Mouse (Mus musculus): ENCODE data around the gene Rsph1. TPM values are rescaled to one million over a fixed set of nuclear protein-coding genes. Genes with fewer than 3 reads are reported as not detected.

Rsph1 gene
- polyA plus RNA-seq, 1 experiment from 2014 or later = 6.9 TPM

GRCm38 (mm10) chr17:31209376-31209930 is 67.7 kb downstream of the Rsph1 start:
- Histone ChIP-seq H3K27me3 (no peaks in the 10 kb centered on the region), H3K4me2 (replicated peaks) (no peak overlapping the region)
- 92% methylated on average over 11 of the region's 11 CpGs for WGBS

DNA sequence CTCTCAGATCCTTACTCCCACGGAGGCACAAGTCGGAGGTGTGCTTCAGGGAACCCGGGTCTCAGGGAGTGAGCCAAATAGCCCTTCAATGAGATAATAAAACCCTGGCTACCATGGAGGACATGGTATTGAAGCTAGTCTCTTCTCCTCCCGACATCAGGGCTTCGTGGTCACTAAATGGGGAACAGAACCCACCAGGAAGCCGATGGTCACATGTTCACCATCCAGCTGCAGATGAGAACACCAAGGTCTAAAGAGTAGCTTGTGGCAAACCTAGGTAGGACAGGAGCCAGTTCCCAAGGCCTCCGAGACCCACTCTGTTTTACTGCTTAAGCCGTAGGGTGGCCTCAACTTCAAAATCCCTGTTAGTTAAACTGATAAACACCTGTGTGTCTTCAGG is 68.5 kb downstream of the Rsph1 start:
- Histone ChIP-seq H3K9me3 (replicated peaks) (no peaks in the 10 kb centered on the region), H3K27me3 (no peaks in the 10 kb centered on the region), H3K4me3 (no peak overlapping the region), H3K36me3 (no peaks in the 10 kb centered on the region), H3K27ac (no peak overlapping the region), H3K4me1 (no peaks in the 10 kb centered on the region), H3K9ac (no peak overlapping the region), H3K4me2 (replicated peaks) (no peak overlapping the region)
- no peak for ATAC-seq (ENCODE audit: low FRiP score)
- 88% methylated on average over 8 of the region's 8 CpGs for WGBS

More at GRCm38 (mm10) chr17:31209376-31209930, 67.7 kb downstream of the Rsph1 start:
- no peak overlapping the region for H3K27ac ChIP-seq
- ATAC-seq (ENCODE audit: low FRiP score) = no peak
- no peaks in the 10 kb centered on the region for H3K36me3 ChIP-seq
- H3K4me1 ChIP-seq = no peaks in the 10 kb centered on the region
- no peaks in the 10 kb centered on the region for H3K9me3 ChIP-seq (replicated peaks)
- H3K9ac ChIP-seq = no peak overlapping the region
- no peak overlapping the region for H3K4me3 ChIP-seq

- Histone ChIP-seq H3K9ac (no peak within 1 kb of the TSS), H3K9me3 (replicated peaks) (no peaks in the 10 kb centered on the region), H3K27ac (no peak within 1 kb of the TSS), H3K27me3 (no peaks in the 10 kb centered on the region), H3K36me3 (no peaks in the 10 kb centered on the region), H3K4me2 (replicated peaks) (no peak within 1 kb of the TSS), H3K4me3 (no peak within 1 kb of the TSS), H3K4me1 (no peaks in the 10 kb centered on the region)
- WGBS = 77% methylated on average over 12 of the region's 12 CpGs
- no peak for ATAC-seq (ENCODE audit: low FRiP score)
These were observed 69.3 kb downstream of the Rsph1 start, which contains the start of gene Ubash3a for GRCm38 (mm10) chr17:31207771-31208334. Gene Ubash3a, plus strand, starts transcription at chr17:31207873.

Other genes starting within 250 kb of the Rsph1 start
- gene Abcg1, start 219.7 kb downstream of the Rsph1 start, polyA plus RNA-seq (2016; fragmentation: Nextera tagmentation; extraction: Ambion mirVana) = 15.3 and 17.5 TPM in 2 replicates
- 0.53 TPM in 1 of 2 replicates, not detected in the other for gene Tff3, start 147.7 kb downstream of the Rsph1 start, polyA plus RNA-seq (2016; fragmentation: Nextera tagmentation; extraction: Ambion mirVana)
- not detected in 2 replicates for gene Tff2, start 133.1 kb downstream of the Rsph1 start, polyA plus RNA-seq (2016; fragmentation: Nextera tagmentation; extraction: Ambion mirVana)
- gene Tff1, start 112.1 kb downstream of the Rsph1 start, polyA plus RNA-seq (2016; fragmentation: Nextera tagmentation; extraction: Ambion mirVana) = not detected in 2 replicates
- 0.12 TPM in 1 of 2 replicates, not detected in the other for gene Tmprss3, start 78.4 kb downstream of the Rsph1 start, polyA plus RNA-seq (2016; fragmentation: Nextera tagmentation; extraction: Ambion mirVana)
- 0.65 TPM in 1 of 2 replicates, not detected in the other for gene Ubash3a, start 69.5 kb downstream of the Rsph1 start, polyA plus RNA-seq (2016; fragmentation: Nextera tagmentation; extraction: Ambion mirVana)
- gene Slc37a1, start 9.4 kb upstream of the Rsph1 start, polyA plus RNA-seq (2016; fragmentation: Nextera tagmentation; extraction: Ambion mirVana) = 15.5 and 15.8 TPM in 2 replicates
- 30.4 and 33.3 TPM in 2 replicates for gene Pde9a, start 108.8 kb upstream of the Rsph1 start, polyA plus RNA-seq (2016; fragmentation: Nextera tagmentation; extraction: Ambion mirVana)
- gene Wdr4, start 242.6 kb upstream of the Rsph1 start, polyA plus RNA-seq (2016; fragmentation: Nextera tagmentation; extraction: Ambion mirVana) = 36.2 and 39.0 TPM in 2 replicates
- 230 and 273 TPM in 2 replicates for gene Ndufv3, start 242.7 kb upstream of the Rsph1 start, polyA plus RNA-seq (2016; fragmentation: Nextera tagmentation; extraction: Ambion mirVana)